Mouse (Mus musculus): ENCODE results near the gene Csnk2a1. TPM values are rescaled to one million over a fixed set of nuclear protein-coding genes. Genes with fewer than 3 reads are reported as not detected.

Gene Csnk2a1
- polyA plus RNA-seq, 1 experiment from 2014 or later, result 40.5 TPM

DNA sequence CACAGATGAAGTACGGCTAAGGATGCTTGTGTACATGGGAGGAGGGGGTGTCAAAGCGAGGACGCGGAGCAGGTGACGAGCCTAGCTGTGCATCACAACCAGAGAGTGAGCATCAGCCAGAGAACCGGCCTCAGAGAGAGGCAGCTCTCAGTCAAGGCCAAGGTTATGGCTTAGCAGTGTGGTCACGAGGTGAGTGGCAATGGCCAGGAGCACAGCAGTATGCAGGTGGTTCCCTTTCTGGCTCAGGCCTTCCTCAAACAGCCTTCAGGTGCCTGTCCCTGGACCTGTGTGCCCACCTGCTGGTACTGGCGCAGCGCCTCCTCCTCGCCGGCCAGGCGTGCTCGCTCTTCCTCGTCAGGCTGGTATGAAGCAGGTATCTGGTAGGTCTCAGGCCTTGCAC is 97.3 kb downstream of the Csnk2a1 start:
- DNase-seq (no peak), ATAC-seq (no peak)
- Histone ChIP-seq H3K36me3 (replicated peaks; ENCODE audit: insufficient read depth, low read length) (peaks cover 63% of the 10 kb centered on the region), H3K4me3 (ENCODE audit: low read depth, low read length) (no peak overlapping the region), H3K9ac (replicated peaks) (no peak overlapping the region), H3K4me1 (ENCODE audit: insufficient read depth) (no peaks in the 10 kb centered on the region), H3K9me3 (ENCODE audit: low read length) (no peaks in the 10 kb centered on the region), H3K27ac (ENCODE audit: low read depth) (no peak overlapping the region), H3K27me3 (ENCODE audit: insufficient read depth, low read length) (no peaks in the 10 kb centered on the region), H3K4me2 (ENCODE audit: low read depth, low read length) (no peak overlapping the region)
- WGBS (ENCODE audit: insufficient replicate concordance), result 91% methylated on average over 14 of the region's 14 CpGs
- no peak for TF ChIP-seq EP300 (IDR thresholded peaks at IDR 0.05; ENCODE audit: low read depth)
- no peak for TF ChIP-seq CTCF (IDR thresholded peaks at IDR 0.05; ENCODE audit: low read depth)

DNA sequence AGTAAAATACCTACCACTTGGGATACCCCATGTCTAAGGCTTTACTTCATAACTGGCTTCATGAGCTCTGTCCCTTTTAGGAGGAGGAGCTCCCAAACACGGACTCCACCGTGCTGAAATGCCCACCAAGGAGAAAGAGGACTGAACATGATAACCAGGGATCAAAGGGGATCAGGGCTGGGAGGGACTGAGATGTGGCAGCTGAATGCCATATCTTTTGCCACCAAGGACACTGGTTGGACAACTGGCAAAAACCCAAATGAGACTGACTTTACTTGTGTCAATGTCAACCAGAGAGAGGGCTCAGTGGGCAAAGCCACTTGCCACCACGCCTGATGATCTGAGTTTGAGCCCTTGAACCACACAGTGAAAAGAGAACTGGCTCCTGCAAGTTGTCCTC is 98.2 kb downstream of the Csnk2a1 start:
- Histone ChIP-seq H3K36me3 (replicated peaks; ENCODE audit: insufficient read depth, low read length) (peaks cover 62% of the 10 kb centered on the region), H3K9ac (replicated peaks) (no peak overlapping the region), H3K9me3 (ENCODE audit: low read length) (no peaks in the 10 kb centered on the region), H3K4me3 (ENCODE audit: low read depth, low read length) (no peak overlapping the region), H3K4me1 (ENCODE audit: insufficient read depth) (no peaks in the 10 kb centered on the region), H3K27ac (ENCODE audit: low read depth) (no peak overlapping the region), H3K27me3 (ENCODE audit: insufficient read depth, low read length) (no peaks in the 10 kb centered on the region), H3K4me2 (ENCODE audit: low read depth, low read length) (no peak overlapping the region)
- ATAC-seq, result no peak
- 82% methylated on average over 3 of the region's 3 CpGs for WGBS (ENCODE audit: insufficient replicate concordance)
- DNase-seq, result no peak
- TF ChIP-seq EP300 (IDR thresholded peaks at IDR 0.05; ENCODE audit: low read depth), result no peak
- no peak for TF ChIP-seq CTCF (IDR thresholded peaks at IDR 0.05; ENCODE audit: low read depth)

DNA sequence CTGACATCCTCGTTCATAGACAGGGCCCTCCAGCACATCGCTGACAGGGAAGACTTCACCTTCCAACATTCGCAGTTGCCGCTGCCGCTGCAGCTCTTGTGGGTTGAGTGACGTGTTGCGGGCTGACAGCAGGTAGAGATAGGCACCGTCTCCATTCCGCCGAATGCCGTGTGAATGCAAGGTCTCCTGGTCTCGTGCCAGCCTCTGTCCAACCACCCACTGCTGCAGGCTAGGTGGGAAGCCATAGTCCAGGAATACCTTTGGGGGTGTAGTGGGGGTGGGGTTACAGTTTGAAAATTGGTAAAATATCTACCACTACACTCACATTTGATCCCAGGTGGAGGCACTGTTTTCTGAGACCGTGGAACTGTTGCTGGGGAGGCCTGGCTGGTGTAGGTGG is 99.5 kb downstream of the Csnk2a1 start:
- H3K36me3 ChIP-seq (replicated peaks; ENCODE audit: insufficient read depth, low read length), result peaks cover 56% of the 10 kb centered on the region
- DNase-seq, result no peak
- WGBS (ENCODE audit: insufficient replicate concordance), result 91% methylated on average over 13 of the region's 13 CpGs
- H3K4me2 ChIP-seq (ENCODE audit: low read depth, low read length), result no peak overlapping the region
- H3K4me1 ChIP-seq (ENCODE audit: insufficient read depth), result peaks cover 10% of the 10 kb centered on the region
- H3K27ac ChIP-seq (ENCODE audit: low read depth), result no peak overlapping the region
- no peaks in the 10 kb centered on the region for H3K27me3 ChIP-seq (ENCODE audit: insufficient read depth, low read length)
- no peak for ATAC-seq
- H3K4me3 ChIP-seq (ENCODE audit: low read depth, low read length), result no peak overlapping the region
- no peak for TF ChIP-seq CTCF (IDR thresholded peaks at IDR 0.05; ENCODE audit: low read depth)
- no peak for TF ChIP-seq EP300 (IDR thresholded peaks at IDR 0.05; ENCODE audit: low read depth)
- no peak overlapping the region for H3K9ac ChIP-seq (replicated peaks)
- H3K9me3 ChIP-seq (ENCODE audit: low read length), result no peaks in the 10 kb centered on the region

DNA sequence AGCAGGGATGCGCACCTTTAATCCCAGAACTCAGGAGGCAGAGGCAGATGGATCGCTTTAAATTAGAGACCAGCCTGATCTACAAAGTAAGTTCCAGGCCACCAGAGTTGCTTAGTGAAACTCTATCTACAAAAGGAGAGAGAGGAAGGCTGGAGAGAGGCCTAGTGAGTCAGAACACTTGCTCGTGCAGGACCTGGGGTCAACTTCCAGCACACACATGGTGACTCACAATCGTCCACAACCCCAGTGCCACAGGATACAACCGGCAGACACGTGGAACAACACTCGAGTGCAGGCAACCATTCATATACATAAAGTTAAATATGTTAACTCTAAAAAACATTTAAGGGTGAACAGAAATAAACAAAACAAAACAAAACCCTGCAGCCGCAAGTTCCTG is 100.0 kb downstream of the Csnk2a1 start:
- WGBS (ENCODE audit: insufficient replicate concordance), result 82% methylated on average over 8 of the region's 8 CpGs
- H3K9me3 ChIP-seq (ENCODE audit: low read length), result no peaks in the 10 kb centered on the region
- no peaks in the 10 kb centered on the region for H3K27me3 ChIP-seq (ENCODE audit: insufficient read depth, low read length)
- DNase-seq (no peak), ATAC-seq (no peak)
- no peak overlapping the region for H3K4me3 ChIP-seq (ENCODE audit: low read depth, low read length)
- TF ChIP-seq EP300 (IDR thresholded peaks at IDR 0.05; ENCODE audit: low read depth) (no peak), CTCF (IDR thresholded peaks at IDR 0.05; ENCODE audit: low read depth) (no peak)
- H3K9ac ChIP-seq (replicated peaks), result no peak overlapping the region
- no peak overlapping the region for H3K27ac ChIP-seq (ENCODE audit: low read depth)
- peaks cover 13% of the 10 kb centered on the region for H3K4me1 ChIP-seq (ENCODE audit: insufficient read depth)
- H3K4me2 ChIP-seq (ENCODE audit: low read depth, low read length), result no peak overlapping the region
- H3K36me3 ChIP-seq (replicated peaks; ENCODE audit: insufficient read depth, low read length), result peaks cover 54% of the 10 kb centered on the region

DNA sequence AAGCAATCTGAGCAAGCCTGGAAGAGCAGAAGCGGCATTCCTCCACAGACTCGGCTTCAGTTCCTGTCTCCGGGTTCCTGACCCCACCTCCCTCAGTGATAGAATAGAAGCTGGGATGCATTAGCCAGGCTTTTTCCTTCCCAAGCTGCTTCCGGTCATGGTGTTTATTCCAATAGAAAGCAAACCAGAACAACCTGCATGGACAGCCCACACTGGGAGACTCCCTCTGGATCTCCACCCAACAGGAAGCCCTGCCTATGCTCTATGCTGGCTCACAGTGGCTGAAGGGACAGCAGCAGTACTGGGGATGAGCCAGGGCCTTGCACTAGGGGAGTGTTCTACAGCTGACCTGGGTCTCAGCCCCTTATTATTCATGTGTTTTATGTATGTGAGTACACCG is 101.3 kb downstream of the Csnk2a1 start:
- Histone ChIP-seq H3K27me3 (ENCODE audit: insufficient read depth, low read length) (no peaks in the 10 kb centered on the region), H3K4me3 (ENCODE audit: low read depth, low read length) (no peak overlapping the region), H3K9ac (replicated peaks) (no peak overlapping the region), H3K9me3 (ENCODE audit: low read length) (no peaks in the 10 kb centered on the region), H3K4me2 (ENCODE audit: low read depth, low read length) (no peak overlapping the region), H3K36me3 (replicated peaks; ENCODE audit: insufficient read depth, low read length) (peaks cover 43% of the 10 kb centered on the region), H3K27ac (ENCODE audit: low read depth) (no peak overlapping the region), H3K4me1 (ENCODE audit: insufficient read depth) (peaks cover 16% of the 10 kb centered on the region)
- ATAC-seq, result no peak
- TF ChIP-seq CTCF (IDR thresholded peaks at IDR 0.05; ENCODE audit: low read depth) (no peak), EP300 (IDR thresholded peaks at IDR 0.05; ENCODE audit: low read depth) (no peak)
- 71% methylated on average over 5 of the region's 5 CpGs for WGBS (ENCODE audit: insufficient replicate concordance)
- no peak for DNase-seq

DNA sequence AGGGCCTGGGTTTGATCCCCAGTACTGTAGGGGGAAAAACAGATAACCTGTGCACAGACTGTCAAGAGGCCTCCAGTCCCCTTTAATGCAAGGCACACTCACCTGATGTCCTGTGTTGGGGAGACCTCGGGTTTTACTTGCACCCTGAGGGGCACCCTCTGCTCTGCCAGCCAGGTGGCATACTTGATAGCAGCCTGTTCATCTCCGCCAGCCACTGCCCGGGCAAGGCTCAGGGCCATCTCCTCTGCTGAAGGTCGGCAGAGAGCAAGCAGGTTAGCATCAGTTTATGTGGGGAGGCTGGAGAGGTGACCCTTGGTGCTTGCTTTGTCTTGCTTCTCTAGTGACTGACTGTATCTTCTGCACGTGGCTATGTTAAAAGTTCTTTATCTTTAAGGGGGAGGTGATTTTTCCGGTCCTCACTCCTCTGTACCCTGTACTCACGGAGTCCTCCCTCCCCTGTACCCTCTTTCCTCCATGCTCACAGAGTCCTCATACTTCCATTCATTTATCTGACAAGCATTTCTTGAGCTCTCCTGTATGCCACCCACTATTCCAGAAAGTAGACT is 104.3 kb downstream of the Csnk2a1 start:
- Histone ChIP-seq H3K36me3 (replicated peaks; ENCODE audit: insufficient read depth, low read length) (peaks cover 26% of the 10 kb centered on the region), H3K9ac (replicated peaks) (peak overlapping the region; percentile 85), H3K27ac (ENCODE audit: low read depth) (peak overlapping the region; percentile 97), H3K27me3 (ENCODE audit: insufficient read depth, low read length) (no peaks in the 10 kb centered on the region), H3K4me1 (ENCODE audit: insufficient read depth) (peaks cover 31% of the 10 kb centered on the region), H3K9me3 (ENCODE audit: low read length) (no peaks in the 10 kb centered on the region), H3K4me3 (ENCODE audit: low read depth, low read length) (peak overlapping the region; percentile 77), H3K4me2 (ENCODE audit: low read depth, low read length) (peak overlapping the region; percentile 74)
- peak; percentile 38 for DNase-seq
- no peak for ATAC-seq
- TF ChIP-seq CTCF (IDR thresholded peaks at IDR 0.05; ENCODE audit: low read depth) (0 out of 2 replicates have a peak, but pooled peaks have one; percentile 22), EP300 (IDR thresholded peaks at IDR 0.05; ENCODE audit: low read depth) (no peak)
- WGBS (ENCODE audit: insufficient replicate concordance), result 22% methylated on average over 7 of the region's 7 CpGs

Other genes starting within 250 kb of the Csnk2a1 start
- gene Fam110a, start 246.6 kb upstream of the Csnk2a1 start, polyA plus RNA-seq (2015; fragmentation: Nextera tagmentation; extraction: Ambion mirVana), result 6.3 and 7.3 TPM in 2 replicates
- 0.43 and 0.53 TPM in 2 replicates for gene Slc52a3, start 230.3 kb upstream of the Csnk2a1 start, polyA plus RNA-seq (2015; fragmentation: Nextera tagmentation; extraction: Ambion mirVana)
- not detected in 2 replicates for gene Scrt2, start 145.3 kb upstream of the Csnk2a1 start, polyA plus RNA-seq (2015; fragmentation: Nextera tagmentation; extraction: Ambion mirVana)
- gene Srxn1, start 121.3 kb upstream of the Csnk2a1 start, polyA plus RNA-seq (2015; fragmentation: Nextera tagmentation; extraction: Ambion mirVana), result 8.2 and 8.7 TPM in 2 replicates
- 0.14 and 0.18 TPM in 2 replicates for gene Tcf15, start 83.3 kb upstream of the Csnk2a1 start, polyA plus RNA-seq (2015; fragmentation: Nextera tagmentation; extraction: Ambion mirVana)
- gene Tbc1d20, start 67.0 kb downstream of the Csnk2a1 start, polyA plus RNA-seq (2015; fragmentation: Nextera tagmentation; extraction: Ambion mirVana), result 7.8 and 8.3 TPM in 2 replicates
- gene Rbck1, start 105.8 kb downstream of the Csnk2a1 start, polyA plus RNA-seq (2015; fragmentation: Nextera tagmentation; extraction: Ambion mirVana), result 30.2 and 31.0 TPM in 2 replicates
- 4.1 and 5.5 TPM in 2 replicates for gene Trib3, start 117.2 kb downstream of the Csnk2a1 start, polyA plus RNA-seq (2015; fragmentation: Nextera tagmentation; extraction: Ambion mirVana)
- gene Nrsn2, start 149.8 kb downstream of the Csnk2a1 start, polyA plus RNA-seq (2015; fragmentation: Nextera tagmentation; extraction: Ambion mirVana), result not detected in 2 replicates
- gene Sox12, start 171.2 kb downstream of the Csnk2a1 start, polyA plus RNA-seq (2015; fragmentation: Nextera tagmentation; extraction: Ambion mirVana), result 1.2 and 1.3 TPM in 2 replicates
- 6.4 and 7.4 TPM in 2 replicates for gene Zcchc3, start 188.2 kb downstream of the Csnk2a1 start, polyA plus RNA-seq (2015; fragmentation: Nextera tagmentation; extraction: Ambion mirVana)
- gene 6820408C15Rik, start 188.7 kb downstream of the Csnk2a1 start, polyA plus RNA-seq (2015; fragmentation: Nextera tagmentation; extraction: Ambion mirVana), result 0.13 and 0.42 TPM in 2 replicates
- not detected in 2 replicates for gene Defb23, start 237.8 kb downstream of the Csnk2a1 start, polyA plus RNA-seq (2015; fragmentation: Nextera tagmentation; extraction: Ambion mirVana)